Mouse (Mus musculus) intestine, embryonic 15.5 days (tissue): ENCODE data around the gene Olfr1413. TPM values are rescaled to one million over a fixed set of nuclear protein-coding genes. Genes with fewer than 3 reads are reported as not detected.

Experiments
- ATAC-seq: fragments of 200-750 bp; cut with Nextera tagmentation; 2 replicates; pipeline ENCODE4 v1.8.0; 2017; ENCODE audit warnings: moderate TSS enrichment, moderate library complexity
- H3K27ac ChIP-seq: fragments of 300-500 bp; sonication (generic); 2 replicates; pipeline ENCODE4 v1.5.1; 2015; ENCODE audit warnings: mild to moderate bottlenecking, inconsistent platforms
- H3K27me3 ChIP-seq: fragments of 300-500 bp; sonication (generic); replicated peaks from 2 replicates; pipeline ENCODE4 v1.6.1; 2015; ENCODE audit warnings: inconsistent platforms
- H3K36me3 ChIP-seq: fragments of 300-500 bp; sonication (generic); 2 replicates; pipeline ENCODE4 v1.6.1; 2015; ENCODE audit warnings: inconsistent platforms
- H3K4me1 ChIP-seq: fragments of 300-500 bp; sonication (generic); replicated peaks from 2 replicates; pipeline ENCODE4 v1.6.1; 2015; ENCODE audit warnings: inconsistent platforms
- H3K4me2 ChIP-seq: fragments of 300-500 bp; sonication (generic); replicated peaks from 2 replicates; pipeline ENCODE4 v1.6.1; 2015; ENCODE audit warnings: mild to moderate bottlenecking, inconsistent platforms
- H3K4me3 ChIP-seq: fragments of 300-500 bp; sonication (generic); replicated peaks from 2 replicates; pipeline ENCODE4 v1.5.1; 2015; ENCODE audit warnings: inconsistent platforms
- H3K9ac ChIP-seq: fragments of 300-500 bp; sonication (generic); 2 replicates; pipeline ENCODE4 v1.6.1; 2015; ENCODE audit warnings: inconsistent platforms
- H3K9me3 ChIP-seq: fragments of 300-500 bp; sonication (generic); 2 replicates; pipeline ENCODE4 v1.6.1; 2016; ENCODE audit warnings: inconsistent platforms
- WGBS: fragments of 180-500 bp; shearing (Covaris S2); methylation state at CpG from one replicate; pipeline ENCODE4 v1.1.7; 2015; 5-methylcytosine and 5-hydroxymethylcytosine counted together
- polyA plus RNA-seq: library from polyadenylated mRNA; unstranded; fragments of >200 nt; fragmentation: Nextera tagmentation; extraction: Ambion mirVana; gene quantifications from 2 replicates; pipeline ENCODE4 v1.2.1, GENCODE M21; 2015

Olfr1413 gene
- polyA plus RNA-seq, 1 experiment from 2014 or later: not detected

DNA sequence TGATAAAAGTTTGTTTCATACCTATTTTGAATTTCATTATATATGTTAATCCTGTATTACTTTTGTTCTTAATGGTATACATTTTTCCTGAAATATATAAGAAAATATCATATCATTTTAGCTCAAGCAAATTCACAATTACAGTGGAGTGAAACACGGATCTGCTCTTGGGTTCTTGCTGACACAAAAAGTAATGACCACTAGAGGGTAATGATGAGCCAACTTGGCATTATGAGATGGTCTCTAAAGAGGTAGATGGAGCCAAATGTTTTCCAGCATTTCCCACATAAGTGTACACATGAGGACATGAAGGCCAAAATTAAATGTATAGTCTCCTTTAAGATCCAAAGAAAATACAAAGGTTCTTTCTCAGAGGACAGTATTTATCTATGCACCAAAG lies 43.4 kb downstream of the Olfr1413 start:
- 13% methylated on average over 1 of the region's 1 CpGs for WGBS
- no peak overlapping the region for H3K4me2 ChIP-seq
- no peaks in the 10 kb centered on the region for H3K9me3 ChIP-seq
- ATAC-seq: no peak
- no peak overlapping the region for H3K4me3 ChIP-seq
- H3K27me3 ChIP-seq: 0 out of 2 replicates have a peak, but pooled peaks cover 4% of the 10 kb centered on the region
- no peak overlapping the region for H3K27ac ChIP-seq
- no peaks in the 10 kb centered on the region for H3K4me1 ChIP-seq
- H3K36me3 ChIP-seq: no peaks in the 10 kb centered on the region
- no peak overlapping the region for H3K9ac ChIP-seq

DNA sequence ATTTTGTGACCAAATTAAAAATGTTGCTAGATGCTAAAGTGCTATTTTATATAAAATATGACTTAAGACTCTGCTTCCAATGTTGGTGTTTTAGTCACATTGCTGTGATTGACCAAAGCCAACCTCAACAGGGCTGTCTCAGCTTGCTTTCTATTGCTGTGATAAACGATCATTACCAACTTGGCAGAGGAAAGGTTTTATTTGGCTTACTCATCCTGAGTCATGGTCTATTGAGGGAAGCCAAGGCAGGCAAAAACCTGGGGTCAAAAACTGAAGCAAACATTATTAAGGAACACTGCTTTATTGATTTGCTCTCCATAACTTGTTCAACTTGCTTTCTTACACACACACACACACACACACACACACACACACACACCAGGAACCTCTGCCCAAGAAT lies 44.9 kb downstream of the Olfr1413 start:
- WGBS: 74% methylated on average over 1 of the region's 1 CpGs
- H3K4me1 ChIP-seq: no peaks in the 10 kb centered on the region
- H3K27ac ChIP-seq: no peak overlapping the region
- no peaks in the 10 kb centered on the region for H3K36me3 ChIP-seq
- H3K9me3 ChIP-seq: no peaks in the 10 kb centered on the region
- ATAC-seq: no peak
- H3K9ac ChIP-seq: no peak overlapping the region
- no peak overlapping the region for H3K4me3 ChIP-seq
- no peak overlapping the region for H3K4me2 ChIP-seq
- 0 out of 2 replicates have a peak, but pooled peaks cover 4% of the 10 kb centered on the region for H3K27me3 ChIP-seq

DNA sequence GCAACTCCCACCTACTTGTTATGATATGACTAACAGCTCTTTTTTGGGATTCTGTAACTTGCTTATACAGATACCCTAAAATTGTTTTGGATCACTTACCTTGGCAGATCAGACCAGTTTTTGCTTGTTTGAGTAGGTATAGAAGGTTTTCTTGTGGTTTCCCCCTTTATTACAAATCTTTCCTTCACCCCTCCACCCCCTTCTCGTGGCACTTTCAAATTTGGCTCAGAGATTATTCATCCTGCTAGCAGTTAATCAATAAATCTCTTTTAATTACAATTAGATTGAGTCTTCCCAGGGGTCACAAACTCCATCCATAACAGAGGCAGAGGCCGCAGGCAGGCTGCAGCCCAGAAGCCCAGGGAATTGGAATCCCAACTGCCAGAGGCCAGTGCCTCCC lies 46.4 kb downstream of the Olfr1413 start, which contains the start of gene Olfr12:
TSS of gene Olfr12 (plus strand) at position 301 of the 400 bp plus-strand sequence.
- Histone ChIP-seq H3K4me1 (no peaks in the 10 kb centered on the region), H3K27me3 (0 out of 2 replicates have a peak, but pooled peaks cover 4% of the 10 kb centered on the region), H3K27ac (no peak within 1 kb of the TSS), H3K36me3 (no peaks in the 10 kb centered on the region), H3K9ac (no peak within 1 kb of the TSS), H3K9me3 (no peaks in the 10 kb centered on the region), H3K4me3 (no peak within 1 kb of the TSS), H3K4me2 (no peak within 1 kb of the TSS)
- no peak for ATAC-seq
- WGBS: 73% methylated on average over 2 of the region's 2 CpGs

DNA sequence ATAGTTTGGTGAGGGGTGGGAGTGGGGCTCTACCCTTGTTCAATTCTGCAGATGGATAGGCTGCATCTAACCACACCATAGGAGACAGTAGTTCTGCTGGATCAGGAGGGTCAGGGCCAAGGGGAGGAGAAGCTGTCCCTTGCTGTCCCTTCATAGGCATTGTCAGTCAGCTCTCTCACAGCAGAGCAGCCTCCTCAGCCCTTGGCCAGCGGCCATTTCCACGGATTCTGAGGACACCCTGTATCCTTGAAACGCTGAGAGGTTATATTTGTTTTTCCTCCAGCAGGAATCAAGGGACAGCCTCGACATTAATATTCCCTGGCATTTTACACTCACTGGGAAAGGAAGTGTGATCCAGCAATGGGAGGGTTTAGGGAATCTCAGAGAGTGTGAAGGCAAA lies 47.2 kb downstream of the Olfr1413 start:
- H3K36me3 ChIP-seq: no peaks in the 10 kb centered on the region
- H3K4me3 ChIP-seq: no peak overlapping the region
- H3K4me2 ChIP-seq: no peak overlapping the region
- 0 out of 2 replicates have a peak, but pooled peaks cover 4% of the 10 kb centered on the region for H3K27me3 ChIP-seq
- no peak overlapping the region for H3K27ac ChIP-seq
- no peaks in the 10 kb centered on the region for H3K4me1 ChIP-seq
- 57% methylated on average over 4 of the region's 4 CpGs for WGBS
- H3K9me3 ChIP-seq: no peaks in the 10 kb centered on the region
- ATAC-seq: no peak
- H3K9ac ChIP-seq: no peak overlapping the region

Other genes with a start within 250 kb of the Olfr1413 start
- 335 and 356 TPM in 2 replicates for gene Ndufa10, start 97.5 kb upstream of the Olfr1413 start, polyA plus RNA-seq
- gene Olfr1416, start 86.2 kb upstream of the Olfr1413 start, polyA plus RNA-seq: not detected in 2 replicates
- gene Olfr1415, start 75.2 kb upstream of the Olfr1413 start, polyA plus RNA-seq: not detected in 2 replicates
- not detected in 2 replicates for gene Olfr1414, start 52.7 kb upstream of the Olfr1413 start, polyA plus RNA-seq
- not detected in 2 replicates for gene Olfr1412, start 14.5 kb downstream of the Olfr1413 start, polyA plus RNA-seq
- not detected in 2 replicates for gene Olfr1411, start 23.1 kb downstream of the Olfr1413 start, polyA plus RNA-seq
- not detected in 2 replicates for gene Olfr1410, start 34.5 kb downstream of the Olfr1413 start, polyA plus RNA-seq
- not detected in 2 replicates for gene Olfr12, start 46.5 kb downstream of the Olfr1413 start, polyA plus RNA-seq
- gene Cops9, start 70.7 kb downstream of the Olfr1413 start, polyA plus RNA-seq: 364 and 407 TPM in 2 replicates
- gene Otos, start 77.5 kb downstream of the Olfr1413 start, polyA plus RNA-seq: 0.15 and 0.18 TPM in 2 replicates